Mouse (Mus musculus) heart, postnatal 4 days (tissue): ENCODE data around the gene Dnajc3. TPM values are rescaled to one million over a fixed set of nuclear protein-coding genes. Genes with fewer than 3 reads are reported as not detected.

Source experiments
- DNase-seq: peaks from one replicate; pipeline ENCODE4 v3.0.0; 2021
- total RNA-seq, 2 experiments: library from RNA; stranded (reverse); gene quantifications; 2 replicates each; pipeline ENCODE4 v1.2.3; 2021

Gene Dnajc3
- total RNA-seq: 10 to 100 TPM; 28.1 to 28.4 TPM

DNA sequence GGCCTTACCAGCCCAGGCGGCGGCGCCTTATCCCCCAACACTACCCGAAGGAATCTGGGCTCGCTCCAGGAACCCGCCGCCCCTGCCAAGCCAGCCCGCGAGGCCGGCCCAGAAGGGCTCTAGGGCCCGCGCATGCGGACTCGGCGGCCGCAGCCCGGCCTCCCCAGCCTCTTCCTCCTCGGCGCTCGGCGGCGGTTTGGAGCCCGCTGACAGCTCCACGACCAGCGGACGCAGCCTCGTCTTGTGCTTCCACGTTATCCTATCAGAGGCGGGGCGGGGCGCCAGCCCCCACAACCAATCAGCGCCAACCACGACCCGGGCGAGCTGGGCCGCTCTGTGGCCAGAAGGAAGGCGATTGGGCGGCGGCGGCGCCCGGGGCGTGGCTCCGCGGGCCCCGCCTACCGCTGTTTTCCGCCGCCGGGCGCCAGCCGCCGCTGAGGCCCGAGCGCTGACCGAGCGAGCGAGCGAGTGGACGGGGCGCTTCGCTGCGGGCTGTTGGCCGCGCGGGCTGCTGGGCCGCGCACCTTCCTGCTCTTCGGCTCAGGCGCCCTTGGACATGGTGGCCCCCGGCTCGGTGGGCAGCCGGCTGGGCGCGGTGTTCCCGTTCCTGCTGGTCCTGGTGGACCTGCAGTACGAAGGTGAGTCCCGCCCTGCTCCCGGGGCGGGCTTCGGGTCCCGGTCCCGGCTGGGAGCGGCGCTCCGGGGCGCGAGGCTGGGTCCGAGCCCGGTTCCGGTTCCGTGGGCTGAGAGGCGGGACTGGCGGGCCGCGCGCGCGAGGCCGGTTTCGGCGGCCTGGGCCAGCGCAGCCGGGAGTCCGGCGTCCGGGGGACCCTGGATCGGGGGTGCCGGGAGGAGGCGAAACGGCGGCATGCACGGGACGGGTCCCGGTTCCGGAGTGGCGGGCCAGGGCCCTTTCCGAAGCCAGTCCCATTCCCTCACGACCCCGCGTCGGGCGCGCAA, at the start of gene Dnajc3:
Dnajc3 (plus strand) TSS at position 444 of the 960 bp plus-strand sequence.
- DNase-seq: peak; percentile 100

DNA sequence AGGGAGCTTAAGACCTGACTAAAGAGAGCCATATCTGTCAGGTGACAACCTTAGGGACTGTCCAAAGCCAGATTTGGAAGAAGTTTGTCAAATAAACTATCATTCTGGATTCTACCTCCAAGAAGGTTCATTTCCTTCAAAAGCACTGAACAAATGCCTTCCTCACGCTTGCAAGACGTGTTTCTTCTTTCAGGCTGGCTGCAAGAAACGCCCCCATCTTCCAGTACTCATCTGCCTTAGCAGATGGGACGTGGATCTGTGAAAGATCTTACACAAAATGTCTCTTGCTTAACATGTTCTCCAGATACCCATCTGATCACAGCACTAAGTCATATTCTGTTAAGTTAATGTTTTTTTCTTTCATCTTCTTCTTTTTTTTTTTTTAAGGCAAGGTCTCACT, 47.7 kb upstream of the Dnajc3 start:
- no peak for DNase-seq

DNA sequence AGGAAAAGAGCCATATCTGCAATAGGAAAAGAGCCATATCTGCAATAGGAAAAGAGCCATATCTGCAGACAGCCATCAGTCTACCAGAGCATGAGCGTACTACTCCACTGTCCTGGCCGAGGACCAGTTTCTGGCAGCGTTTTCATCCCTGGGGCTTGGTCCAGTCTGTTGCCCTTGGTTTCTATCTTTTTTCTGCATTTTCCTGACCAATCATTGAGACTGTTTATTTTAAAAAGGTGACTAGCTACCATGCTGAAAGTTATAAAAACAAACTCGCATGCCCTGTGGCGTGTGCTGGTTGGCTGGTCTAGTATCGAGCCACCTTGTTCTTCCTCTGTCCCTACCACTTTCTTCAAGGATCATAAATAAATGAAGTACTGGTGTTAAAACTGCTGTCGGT, 42.5 kb upstream of the Dnajc3 start:
- DNase-seq: no peak

DNA sequence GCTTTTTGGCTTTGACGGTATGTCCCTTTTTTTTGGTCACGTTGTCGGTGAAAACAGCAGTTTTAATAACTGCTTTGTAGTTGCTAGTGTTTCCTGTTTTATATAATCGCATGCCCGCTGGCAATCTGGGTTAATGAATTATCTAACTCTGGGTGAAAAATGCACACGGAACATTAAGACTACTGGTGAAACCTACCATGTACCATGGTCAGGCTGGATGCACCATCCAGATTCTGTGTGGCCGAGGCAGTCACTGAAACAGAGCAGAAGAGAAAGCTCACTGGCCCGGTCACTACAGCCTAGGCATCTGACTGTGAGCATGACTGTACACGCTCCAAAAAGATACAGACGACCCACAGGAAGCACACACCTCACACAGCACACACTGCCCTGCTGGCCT, 42.1 kb upstream of the Dnajc3 start:
- no peak for DNase-seq

DNA sequence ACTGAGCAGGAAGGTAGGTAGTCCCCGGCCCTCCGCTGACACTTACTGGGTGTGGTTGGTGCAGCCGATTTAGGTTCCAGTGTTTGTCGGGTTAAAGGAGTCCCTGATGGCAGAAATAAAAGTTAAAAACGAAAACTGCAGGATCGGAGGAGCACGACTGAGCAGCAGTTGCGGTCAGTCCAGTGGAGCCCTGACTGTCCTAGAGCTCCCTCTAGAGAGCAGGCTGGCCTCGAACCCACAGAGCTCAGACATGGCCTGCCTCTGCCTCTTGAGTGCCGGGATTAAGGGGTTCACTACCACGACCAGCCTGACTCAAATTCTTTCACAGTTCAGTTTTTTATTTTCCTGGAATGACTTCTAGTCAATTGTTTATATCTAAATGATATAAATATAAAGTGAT, 37.8 kb upstream of the Dnajc3 start:
- DNase-seq: no peak

DNA sequence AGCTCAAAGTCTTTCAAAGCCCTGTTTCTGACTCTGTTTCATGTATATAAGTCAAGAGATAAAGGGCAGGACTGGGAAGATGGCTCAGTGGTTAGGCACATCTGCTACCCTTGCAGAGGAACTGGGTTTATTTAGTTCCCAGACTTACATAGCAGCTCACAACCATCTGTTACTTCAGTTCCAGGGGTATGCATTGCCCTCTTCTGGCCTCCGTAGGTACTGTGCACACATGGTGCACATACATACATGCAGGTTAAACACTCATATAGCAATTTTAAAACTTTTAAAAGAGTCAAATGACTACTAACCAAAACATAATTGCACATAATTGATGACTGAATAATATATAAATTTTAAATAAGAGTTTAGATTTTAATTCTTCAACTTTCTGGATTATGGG, 36.9 kb upstream of the Dnajc3 start:
- DNase-seq: no peak

DNA sequence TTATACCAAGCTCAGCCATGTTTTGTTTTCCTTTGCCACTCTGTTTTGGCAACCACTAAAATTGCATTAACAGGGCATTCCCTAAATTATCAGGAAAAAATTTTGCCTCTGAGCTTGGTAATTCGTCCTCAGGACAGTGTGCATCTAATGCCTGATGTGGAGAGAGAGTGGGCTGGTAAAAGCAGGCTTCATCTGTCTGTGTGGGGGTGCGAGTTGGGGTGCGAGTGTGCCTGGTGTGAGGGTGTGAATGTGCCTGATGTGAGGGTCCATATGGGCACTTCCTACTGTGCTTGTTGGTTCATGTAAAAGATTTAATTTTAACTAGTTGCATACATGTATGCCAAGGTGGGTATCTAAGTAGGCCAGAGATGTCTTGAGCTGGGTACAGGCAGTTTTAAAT, 34.4 kb upstream of the Dnajc3 start:
- no peak for DNase-seq

DNA sequence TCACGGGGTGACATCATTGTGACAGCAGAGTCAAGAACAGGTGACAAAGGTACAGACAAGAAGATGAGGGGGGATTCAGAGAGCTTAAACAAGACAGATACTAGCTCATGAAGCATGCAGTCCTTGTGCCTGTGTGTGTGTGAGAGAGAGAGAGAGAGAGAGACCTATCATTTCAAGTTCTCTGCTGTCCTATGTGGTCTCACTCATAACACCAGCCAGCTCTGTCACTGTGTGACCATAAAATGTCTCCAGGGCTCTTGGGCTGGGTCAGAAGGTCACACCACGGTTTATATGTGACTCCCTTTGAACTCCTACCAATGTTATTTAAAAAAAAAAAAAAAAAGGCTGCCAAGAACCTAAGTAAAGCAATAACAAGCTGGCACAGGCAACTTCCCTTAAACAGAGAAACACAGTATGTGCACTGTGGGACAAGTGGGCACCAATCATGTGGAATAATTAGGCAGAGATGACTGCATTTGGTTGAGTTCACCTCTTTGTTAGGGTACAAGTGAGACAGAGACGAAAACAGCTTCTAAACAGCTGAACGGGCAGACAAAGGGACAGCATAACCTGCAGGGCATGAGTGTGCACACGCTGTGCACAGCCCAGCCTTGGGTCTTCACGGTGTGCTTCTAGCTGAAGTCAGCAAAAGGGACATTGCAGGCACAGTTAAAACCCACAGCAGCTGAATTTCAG, 33.8 kb upstream of the Dnajc3 start:
- no peak for DNase-seq

DNA sequence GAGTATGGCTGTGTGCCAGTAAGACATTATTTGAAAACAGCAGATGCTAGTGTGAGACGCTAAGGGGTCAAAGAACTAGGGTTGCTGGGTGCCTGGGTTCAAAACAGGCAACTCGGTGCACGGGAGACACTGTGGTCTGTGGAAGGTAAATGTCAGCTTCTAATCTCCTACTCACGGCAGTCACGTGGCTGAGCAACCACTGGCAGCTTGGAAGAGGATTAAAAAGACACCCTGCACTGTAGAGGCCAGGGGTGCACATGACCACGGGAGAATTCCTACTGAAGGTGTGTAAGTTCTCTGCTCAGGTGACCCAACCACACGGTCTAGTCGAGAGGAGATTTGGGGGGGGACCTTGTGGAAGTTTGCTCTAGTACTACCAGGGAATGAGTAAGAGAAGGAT, 30.2 kb upstream of the Dnajc3 start:
- DNase-seq: no peak

DNA sequence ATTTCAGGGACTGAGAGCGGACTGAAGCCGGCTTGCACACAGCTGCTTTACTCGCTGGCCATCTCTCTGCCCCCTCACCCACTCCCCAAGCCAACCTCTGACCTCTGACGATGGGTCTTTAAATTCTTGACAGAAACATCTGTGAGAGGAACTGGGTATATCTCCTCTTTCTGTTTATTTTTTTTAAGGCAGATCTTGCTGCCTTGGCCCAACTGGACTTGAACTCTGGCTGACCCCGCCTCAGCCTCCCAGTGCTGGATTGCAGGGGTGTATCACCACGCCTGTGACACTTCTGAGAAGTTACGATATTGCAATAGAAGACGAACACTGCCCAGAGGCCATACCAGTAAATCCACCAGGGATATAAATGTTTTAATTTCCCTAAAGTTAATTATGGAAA, 27.9 kb upstream of the Dnajc3 start:
- DNase-seq: peak; percentile 21

DNA sequence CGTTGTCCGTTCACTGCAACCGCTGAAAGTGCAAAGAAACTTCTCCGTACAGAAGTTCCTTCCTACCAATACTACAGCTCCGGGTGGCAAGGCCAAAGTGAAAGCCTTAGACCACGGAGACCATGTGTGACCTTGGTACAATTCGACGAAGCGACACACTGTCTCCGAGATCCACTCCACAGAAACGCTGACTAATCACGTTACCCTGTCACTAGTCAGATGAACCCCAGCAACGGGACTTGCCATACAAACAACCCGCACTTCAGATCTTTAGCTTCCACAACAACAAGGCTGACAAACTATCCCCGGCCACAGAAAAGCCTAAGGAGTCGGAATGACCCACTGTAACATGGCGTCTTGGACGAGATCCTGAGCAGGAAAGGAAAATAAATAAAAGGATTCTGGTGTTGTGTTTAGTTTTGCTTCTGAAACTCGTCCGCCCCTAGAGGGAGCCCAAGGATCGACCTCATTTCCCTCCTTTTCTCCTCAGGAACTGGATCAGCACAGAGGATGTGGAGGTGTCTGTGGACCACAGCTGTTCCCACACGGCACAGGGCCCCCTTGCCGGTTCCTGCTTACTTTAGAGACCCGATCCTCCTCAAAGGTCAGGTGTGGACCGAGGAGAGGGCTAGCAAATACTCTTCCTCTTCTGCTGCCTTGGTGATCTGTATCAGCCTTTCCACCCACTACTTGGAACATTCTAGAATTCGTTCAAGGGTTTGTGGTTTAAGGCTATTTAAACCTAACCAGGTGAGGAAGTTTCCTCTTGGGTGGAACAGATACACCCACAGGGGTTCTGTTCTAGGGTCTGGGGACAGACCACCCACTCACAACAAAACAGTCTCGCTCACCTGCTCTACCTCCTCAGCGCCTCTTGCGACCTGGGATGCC, 27.2 kb upstream of the Dnajc3 start:
- peak; percentile 76 for DNase-seq

DNA sequence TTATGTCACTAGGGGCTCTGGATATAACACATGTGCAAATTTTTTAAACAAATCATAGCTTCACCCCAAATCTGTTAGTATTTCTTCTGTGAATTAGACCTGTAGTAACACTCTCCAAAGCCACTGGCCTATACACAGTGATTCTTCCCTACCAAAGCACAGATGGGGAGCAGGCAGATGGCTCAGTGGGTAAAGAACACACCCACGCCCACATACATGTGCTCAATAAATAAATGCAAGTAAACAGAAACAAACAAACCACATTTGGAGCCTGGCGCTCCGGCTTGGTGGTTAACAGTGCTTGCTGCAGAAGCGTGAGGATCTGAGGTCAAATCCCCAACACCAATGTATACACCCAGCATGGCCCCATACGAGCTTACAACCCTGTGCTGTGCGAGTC, 26.3 kb upstream of the Dnajc3 start:
- no peak for DNase-seq

DNA sequence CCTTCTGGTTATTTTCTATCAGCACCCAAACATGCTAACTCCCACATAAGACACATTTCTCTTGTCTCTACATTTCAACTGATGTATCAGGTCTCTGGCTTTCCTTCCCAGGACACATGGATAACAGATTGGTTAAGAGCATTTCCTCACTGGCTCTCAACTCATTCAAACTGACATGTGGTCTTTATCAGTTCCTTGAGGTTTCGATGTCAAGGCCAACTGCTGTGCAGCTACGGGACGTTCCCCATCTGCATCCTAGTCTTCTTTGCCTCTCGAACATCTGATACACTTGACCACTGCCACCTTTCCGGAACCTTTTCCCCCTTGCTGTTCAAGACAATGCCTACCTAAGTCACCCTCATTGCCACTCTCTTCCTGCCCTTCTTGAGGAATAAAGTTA, 24.1 kb upstream of the Dnajc3 start:
- DNase-seq: no peak

DNA sequence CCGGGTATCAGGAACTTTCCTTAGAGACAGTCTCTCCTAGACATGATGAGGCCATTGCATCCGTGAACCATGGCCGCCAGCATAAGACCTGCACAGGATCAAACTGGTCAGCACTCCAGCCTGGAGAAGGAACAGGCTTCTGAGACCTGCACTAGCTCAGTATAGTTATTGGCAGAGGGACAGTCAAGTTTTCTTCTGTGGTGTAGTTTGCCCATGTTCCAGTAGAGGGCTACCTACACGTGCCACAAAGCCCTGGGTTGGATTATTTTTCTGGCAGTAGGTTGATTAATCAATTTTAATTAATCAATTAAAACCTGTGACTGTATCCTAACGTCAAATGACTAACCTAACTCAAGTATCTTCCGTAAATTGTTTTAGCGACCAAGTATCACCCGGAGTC, 18.8 kb upstream of the Dnajc3 start:
- peak; percentile 26 for DNase-seq

DNA sequence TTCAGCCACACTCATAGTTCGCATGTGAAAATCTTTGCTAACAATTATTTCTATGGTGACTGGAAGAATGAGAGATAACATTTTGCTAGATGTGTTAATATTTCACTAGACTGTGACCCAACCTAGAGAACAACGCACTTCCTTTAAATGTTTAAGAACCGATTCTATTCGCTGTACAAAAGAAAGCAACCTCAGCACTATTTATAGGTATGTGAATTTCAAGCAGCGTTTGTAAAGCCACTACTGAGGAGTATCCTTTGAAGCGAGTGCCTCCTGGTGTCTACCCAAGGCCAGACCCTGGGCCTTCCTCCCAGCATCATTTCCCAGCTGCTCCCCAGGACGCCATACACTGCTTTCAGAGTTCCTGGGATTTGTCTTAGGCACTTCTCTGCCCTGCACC, 17.1 kb upstream of the Dnajc3 start:
- no peak for DNase-seq

DNA sequence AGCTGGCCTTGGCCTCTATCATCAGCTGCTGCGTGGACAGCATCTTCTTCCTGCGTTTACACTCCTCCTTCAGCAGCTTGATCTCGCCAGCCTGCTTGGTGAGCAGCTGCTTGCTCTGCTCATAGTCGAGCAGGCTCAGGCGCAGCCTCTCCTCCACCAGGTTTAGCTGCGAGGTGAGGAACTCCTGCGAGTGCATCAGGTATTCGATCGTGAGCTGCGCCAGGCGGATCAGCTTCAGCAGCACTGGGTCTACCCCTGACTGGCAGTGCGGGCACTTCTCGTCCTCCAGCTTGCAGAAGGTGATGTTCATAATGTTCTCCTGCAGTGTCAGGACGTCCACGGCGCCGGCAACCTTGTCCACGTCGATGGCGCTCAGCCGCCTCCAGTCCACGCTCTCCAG, 15.5 kb upstream of the Dnajc3 start:
- DNase-seq: no peak

DNA sequence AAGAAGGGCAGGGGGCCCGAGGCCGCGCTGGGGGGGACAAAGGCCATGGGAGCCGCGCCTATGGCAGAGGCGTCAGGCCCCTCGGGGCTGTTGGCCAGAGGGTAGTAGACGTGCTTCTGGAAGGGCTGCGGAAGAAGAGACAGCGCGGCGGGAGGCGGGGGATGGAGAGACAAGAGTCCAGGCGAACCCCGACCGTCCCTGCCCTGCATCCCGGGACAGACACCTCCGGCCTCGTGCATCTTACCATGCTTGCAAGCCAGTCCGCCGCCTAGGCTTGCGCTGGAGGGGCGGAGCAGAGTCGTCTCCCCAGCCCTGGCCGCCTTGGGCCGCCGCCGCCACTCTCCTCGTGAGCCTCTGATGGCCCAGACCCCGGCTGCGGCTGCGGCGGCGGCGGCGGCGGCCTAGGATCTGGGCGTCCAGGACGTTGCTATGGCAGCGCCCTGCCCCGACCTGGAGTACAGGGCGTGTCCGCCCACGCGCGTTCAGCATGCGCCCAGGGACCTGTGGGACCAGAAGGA, 15.1 kb upstream of the Dnajc3 start:
- DNase-seq: peak; percentile 38

DNA sequence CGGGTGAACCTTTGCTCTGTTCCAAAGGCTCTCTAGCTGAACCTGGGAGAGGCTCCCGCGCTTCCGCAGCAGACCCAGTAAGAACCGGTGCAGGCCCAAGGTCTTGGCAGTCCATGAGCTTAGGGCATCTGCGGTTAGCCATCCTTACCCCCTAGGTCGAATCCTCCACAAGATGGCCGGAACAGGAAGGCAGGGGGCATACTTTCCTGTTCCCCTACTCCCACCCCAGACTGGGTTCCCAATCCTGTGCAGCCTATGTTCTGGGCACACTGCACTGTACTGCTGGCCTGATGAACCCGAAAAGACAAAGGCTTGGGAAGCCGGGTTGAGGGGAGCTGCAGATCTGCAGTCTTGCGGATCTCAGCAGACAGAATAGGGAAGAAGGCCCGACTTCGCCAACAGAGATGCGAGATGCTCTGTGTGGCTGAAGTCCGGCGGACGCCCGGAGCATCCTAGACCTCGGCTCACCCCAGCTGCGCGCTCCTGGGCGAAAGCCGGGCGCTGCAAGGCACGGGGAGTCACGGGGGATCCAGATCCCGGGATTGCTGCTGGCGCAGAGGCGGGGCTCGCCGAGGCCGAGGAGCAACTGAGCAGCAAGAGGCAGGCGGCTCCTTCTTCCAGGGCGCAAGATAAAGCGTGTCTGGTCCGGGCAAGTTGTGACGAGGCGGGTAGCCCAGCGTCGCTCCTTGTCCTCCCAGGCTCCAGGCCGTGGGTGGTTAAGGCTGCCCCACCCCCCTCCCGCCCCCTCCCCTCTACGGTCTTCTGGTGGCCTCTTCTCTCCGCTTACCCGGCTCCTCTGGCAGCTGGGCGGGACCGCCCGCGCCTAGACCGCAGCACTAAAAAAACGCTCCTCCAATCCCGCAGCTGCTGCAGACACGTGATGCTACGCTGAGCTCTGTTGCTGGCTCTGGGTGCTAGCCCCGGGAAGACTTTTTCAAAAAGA, 12.8 kb upstream of the Dnajc3 start, which contains the start of gene Dzip1:
Dzip1 (minus strand) TSS at position 788 of the 943 bp plus-strand sequence.
- peak; percentile 65 for DNase-seq

DNA sequence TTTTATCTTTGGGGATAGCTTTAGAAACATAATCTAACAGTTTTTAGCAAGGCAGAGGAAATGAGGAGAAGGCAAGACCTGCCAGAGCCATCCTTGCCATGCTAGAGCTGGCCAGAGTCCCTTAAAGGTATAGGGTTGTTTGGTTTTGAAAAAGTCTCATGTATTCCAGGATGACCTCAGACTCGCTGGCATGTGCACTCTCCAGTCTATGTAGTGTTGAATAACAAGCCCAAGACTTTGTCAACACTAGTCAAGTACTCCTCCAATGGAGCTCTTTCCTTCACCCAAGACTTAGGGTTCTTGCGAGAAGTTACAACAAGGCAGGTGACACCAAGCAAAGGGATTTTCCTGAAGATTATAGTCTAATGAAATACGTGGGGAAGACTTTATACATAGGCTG, 9.2 kb upstream of the Dnajc3 start:
- no peak for DNase-seq

DNA sequence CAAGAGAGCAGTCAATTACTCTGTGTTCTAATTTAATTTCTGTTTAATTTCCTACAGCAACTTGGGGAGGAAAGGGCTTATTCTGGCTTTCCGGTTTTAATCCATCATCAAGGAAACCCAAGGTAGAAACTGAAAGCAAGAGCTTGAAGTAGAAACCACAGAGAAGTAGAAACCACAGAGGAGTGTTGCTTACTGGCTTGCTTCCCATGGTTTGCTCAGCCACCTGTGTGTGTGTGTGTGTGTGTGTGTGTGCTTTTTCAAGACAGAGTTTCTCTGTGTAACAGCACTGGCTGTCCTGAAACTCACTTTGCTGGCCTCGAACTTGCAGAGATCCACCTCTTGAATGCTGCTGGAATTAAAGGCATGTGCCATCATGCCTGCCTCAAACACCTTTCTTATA, 8.0 kb upstream of the Dnajc3 start:
- no peak for DNase-seq

DNA sequence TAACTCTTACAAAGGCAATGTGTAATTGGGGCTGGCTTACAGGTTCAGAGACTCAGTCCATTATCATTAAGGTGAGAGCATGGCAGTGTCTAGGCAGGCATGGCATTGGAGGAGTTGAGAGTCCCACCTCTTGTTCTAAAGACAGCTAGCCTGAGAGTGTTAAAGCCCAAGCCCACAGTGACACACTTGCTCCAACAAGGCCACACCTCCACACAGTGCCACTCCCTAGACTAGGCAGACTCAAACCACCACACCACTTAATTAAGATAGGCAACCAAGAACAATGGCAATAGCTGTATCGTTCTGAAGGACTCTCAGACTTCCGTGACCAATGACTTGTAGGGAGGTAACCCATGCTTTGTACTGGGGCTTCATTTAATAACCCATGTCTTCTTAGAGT, 7.0 kb upstream of the Dnajc3 start:
- no peak for DNase-seq
